Mouse (Mus musculus) hindbrain, embryonic 13.5 days (tissue): Measurements from ENCODE around the gene Rer1. TPM values are rescaled to one million over a fixed set of nuclear protein-coding genes. Genes with fewer than 3 reads are reported as not detected.

Experiments
- ATAC-seq: fragments of 200-750 bp; cut with Nextera tagmentation; 2 replicates; pipeline ENCODE4 v1.8.0; 2017; ENCODE audit warnings: moderate TSS enrichment; ENCODE audit not compliant: low FRiP score
- H3K27ac ChIP-seq: fragments of 300-500 bp; sonication (generic); 2 replicates; pipeline ENCODE4 v1.5.1; 2015; ENCODE audit warnings: inconsistent platforms, mild to moderate bottlenecking, moderate library complexity
- H3K27me3 ChIP-seq: fragments of 300-500 bp; sonication (generic); 2 replicates; pipeline ENCODE4 v1.6.1; 2015; ENCODE audit warnings: mild to moderate bottlenecking, inconsistent platforms
- H3K36me3 ChIP-seq: fragments of 300-500 bp; sonication (generic); 2 replicates; pipeline ENCODE4 v1.6.1; 2015; ENCODE audit warnings: mild to moderate bottlenecking, inconsistent platforms
- H3K4me1 ChIP-seq: fragments of 300-500 bp; sonication (generic); replicated peaks from 2 replicates; pipeline ENCODE4 v1.6.1; 2015; ENCODE audit warnings: inconsistent platforms
- H3K4me2 ChIP-seq: fragments of 300-500 bp; sonication (generic); 2 replicates; pipeline ENCODE4 v1.6.1; 2015; ENCODE audit warnings: inconsistent platforms, mild to moderate bottlenecking, moderate library complexity
- H3K4me3 ChIP-seq: fragments of 300-500 bp; sonication (generic); 2 replicates; pipeline ENCODE4 v1.5.1; 2015; ENCODE audit warnings: mild to moderate bottlenecking, inconsistent platforms
- H3K9ac ChIP-seq: fragments of 300-500 bp; sonication (generic); 2 replicates; pipeline ENCODE4 v1.6.1; 2015; ENCODE audit warnings: mild to moderate bottlenecking, inconsistent platforms
- H3K9me3 ChIP-seq: fragments of 300-500 bp; sonication (generic); 2 replicates; pipeline ENCODE4 v1.6.1; 2016; ENCODE audit warnings: inconsistent platforms
- WGBS: fragments of 180-500 bp; shearing (Covaris S2); methylation state at CpG from one replicate; pipeline ENCODE4 v1.1.7; 2015; 5-methylcytosine and 5-hydroxymethylcytosine counted together
- polyA plus RNA-seq: library from polyadenylated mRNA; unstranded; fragments of >200 nt; fragmentation: Nextera tagmentation; extraction: Ambion mirVana; gene quantifications from 2 replicates; pipeline ENCODE4 v1.2.1, GENCODE M21; 2015

The Rer1 gene
- polyA plus RNA-seq, 1 experiment from 2014 or later = 132 TPM

GRCm38 (mm10) chr4:155098572-155098971 is 12.4 kb upstream of the Rer1 start:
- Histone ChIP-seq H3K27ac (no peak overlapping the region), H3K4me3 (no peak overlapping the region), H3K36me3 (no peaks in the 10 kb centered on the region), H3K9me3 (no peaks in the 10 kb centered on the region), H3K4me1 (peaks cover 4% of the 10 kb centered on the region), H3K4me2 (no peak overlapping the region), H3K27me3 (no peaks in the 10 kb centered on the region), H3K9ac (0 out of 2 replicates have a peak overlapping the region, but pooled peaks have one; percentile 8)
- 72% methylated on average over 4 of the region's 4 CpGs for WGBS
- ATAC-seq = no peak

GRCm38 (mm10) chr4:155097452-155097851 is 11.3 kb upstream of the Rer1 start:
- H3K27ac ChIP-seq = no peak overlapping the region
- peaks cover 4% of the 10 kb centered on the region for H3K4me1 ChIP-seq
- H3K4me2 ChIP-seq = no peak overlapping the region
- 0 out of 2 replicates have a peak overlapping the region, but pooled peaks have one; percentile 8 for H3K9ac ChIP-seq
- no peak for ATAC-seq
- 83% methylated on average over 6 of the region's 6 CpGs for WGBS
- peaks cover 6% of the 10 kb centered on the region; the same call in 1 of the 2 replicates for H3K36me3 ChIP-seq
- no peaks in the 10 kb centered on the region for H3K9me3 ChIP-seq
- no peak overlapping the region for H3K4me3 ChIP-seq
- no peaks in the 10 kb centered on the region for H3K27me3 ChIP-seq

GRCm38 (mm10) chr4:155095967-155096366 is 9.8 kb upstream of the Rer1 start:
- H3K9ac ChIP-seq = peak overlapping the region; percentile 51; the same call in 1 of the 2 replicates
- ATAC-seq = no peak
- H3K27ac ChIP-seq = peak overlapping the region; percentile 71; the same call in 1 of the 2 replicates
- H3K4me2 ChIP-seq = no peak overlapping the region
- no peaks in the 10 kb centered on the region for H3K9me3 ChIP-seq
- H3K27me3 ChIP-seq = no peaks in the 10 kb centered on the region
- peaks cover 4% of the 10 kb centered on the region for H3K4me1 ChIP-seq
- H3K36me3 ChIP-seq = peaks cover 8% of the 10 kb centered on the region; the same call in 1 of the 2 replicates
- H3K4me3 ChIP-seq = no peak overlapping the region
- whole genome bisulfite sequencing = 86% methylated on average over 8 of the region's 8 CpGs

- no peak overlapping the region for H3K4me3 ChIP-seq
- ATAC-seq = peak; percentile 76
- H3K4me1 ChIP-seq = peaks cover 4% of the 10 kb centered on the region
- H3K4me2 ChIP-seq = no peak overlapping the region
- H3K27me3 ChIP-seq = no peaks in the 10 kb centered on the region
- H3K36me3 ChIP-seq = peaks cover 11% of the 10 kb centered on the region; the same call in 1 of the 2 replicates
- no peak overlapping the region for H3K9ac ChIP-seq
- H3K27ac ChIP-seq = peak overlapping the region; percentile 71; the same call in 1 of the 2 replicates
- WGBS = 30% methylated on average over 8 of the region's 8 CpGs
- H3K9me3 ChIP-seq = no peaks in the 10 kb centered on the region
Observed at GRCm38 (mm10) chr4:155095238-155095900, 9.2 kb upstream of the Rer1 start.

GRCm38 (mm10) chr4:155094565-155094964 is 8.4 kb upstream of the Rer1 start:
- H3K4me3 ChIP-seq = no peak overlapping the region
- no peak overlapping the region for H3K9ac ChIP-seq
- no peaks in the 10 kb centered on the region for H3K27me3 ChIP-seq
- peaks cover 17% of the 10 kb centered on the region for H3K36me3 ChIP-seq
- H3K27ac ChIP-seq = no peak overlapping the region
- H3K9me3 ChIP-seq = no peaks in the 10 kb centered on the region
- WGBS = 77% methylated on average over 3 of the region's 3 CpGs
- H3K4me2 ChIP-seq = no peak overlapping the region
- ATAC-seq = peak; percentile 57; the same call in 1 of the 2 replicates
- peaks cover 4% of the 10 kb centered on the region for H3K4me1 ChIP-seq

GRCm38 (mm10) chr4:155093431-155094149 is 7.4 kb upstream of the Rer1 start:
- H3K4me3 ChIP-seq = no peak overlapping the region
- H3K27ac ChIP-seq = no peak overlapping the region
- ATAC-seq = no peak
- peaks cover 25% of the 10 kb centered on the region for H3K36me3 ChIP-seq
- peaks cover 4% of the 10 kb centered on the region for H3K4me1 ChIP-seq
- WGBS = 82% methylated on average over 7 of the region's 7 CpGs
- H3K9ac ChIP-seq = peak overlapping the region; percentile 15; the same call in 1 of the 2 replicates
- no peaks in the 10 kb centered on the region for H3K27me3 ChIP-seq
- no peak overlapping the region for H3K4me2 ChIP-seq
- no peaks in the 10 kb centered on the region for H3K9me3 ChIP-seq

GRCm38 (mm10) chr4:155092718-155093430 is 6.7 kb upstream of the Rer1 start:
- Histone ChIP-seq H3K9me3 (no peaks in the 10 kb centered on the region), H3K27ac (no peak overlapping the region), H3K9ac (peak overlapping the region; percentile 15; the same call in 1 of the 2 replicates), H3K36me3 (peaks cover 25% of the 10 kb centered on the region), H3K4me1 (peaks cover 4% of the 10 kb centered on the region), H3K4me2 (no peak overlapping the region), H3K4me3 (no peak overlapping the region), H3K27me3 (no peaks in the 10 kb centered on the region)
- no peak for ATAC-seq
- 92% methylated on average over 19 of the region's 19 CpGs for WGBS

- peak overlapping the region; percentile 6; the same call in 1 of the 2 replicates for H3K9ac ChIP-seq
- WGBS = 96% methylated on average over 13 of the region's 13 CpGs
- H3K4me2 ChIP-seq = no peak overlapping the region
- peaks cover 25% of the 10 kb centered on the region for H3K36me3 ChIP-seq
- no peaks in the 10 kb centered on the region for H3K27me3 ChIP-seq
- H3K27ac ChIP-seq = no peak overlapping the region
- ATAC-seq = no peak
- H3K9me3 ChIP-seq = no peaks in the 10 kb centered on the region
- H3K4me3 ChIP-seq = no peak overlapping the region
- H3K4me1 ChIP-seq = peaks cover 14% of the 10 kb centered on the region
Observed at GRCm38 (mm10) chr4:155090688-155091449, 4.7 kb upstream of the Rer1 start.

- H3K4me1 ChIP-seq = peaks cover 15% of the 10 kb centered on the region
- no peaks in the 10 kb centered on the region for H3K9me3 ChIP-seq
- H3K4me3 ChIP-seq = no peak overlapping the region
- 96% methylated on average over 4 of the region's 4 CpGs for WGBS
- H3K27me3 ChIP-seq = no peaks in the 10 kb centered on the region
- no peak overlapping the region for H3K4me2 ChIP-seq
- H3K9ac ChIP-seq = no peak overlapping the region
- no peak overlapping the region for H3K27ac ChIP-seq
- ATAC-seq = no peak
- peaks cover 25% of the 10 kb centered on the region for H3K36me3 ChIP-seq
Observed at GRCm38 (mm10) chr4:155090147-155090546, 4.0 kb upstream of the Rer1 start.

- Histone ChIP-seq H3K27ac (no peak overlapping the region), H3K4me2 (no peak overlapping the region), H3K9me3 (no peaks in the 10 kb centered on the region), H3K4me1 (peaks cover 24% of the 10 kb centered on the region), H3K4me3 (no peak overlapping the region), H3K27me3 (no peaks in the 10 kb centered on the region), H3K36me3 (peaks cover 25% of the 10 kb centered on the region), H3K9ac (no peak overlapping the region)
- WGBS = 94% methylated on average over 5 of the region's 5 CpGs
- ATAC-seq = no peak
Observed at GRCm38 (mm10) chr4:155089241-155089640, 3.1 kb upstream of the Rer1 start.

- H3K4me1 ChIP-seq = peaks cover 39% of the 10 kb centered on the region
- 7% methylated on average over 33 of the region's 35 CpGs for WGBS
- H3K4me3 ChIP-seq = peak overlapping the region; percentile 90
- H3K9me3 ChIP-seq = no peaks in the 10 kb centered on the region
- peak overlapping the region; percentile 95 for H3K4me2 ChIP-seq
- ATAC-seq = peak; percentile 0; the same call in 1 of the 2 replicates
- peaks cover 39% of the 10 kb centered on the region for H3K36me3 ChIP-seq
- peak overlapping the region; percentile 91 for H3K9ac ChIP-seq
- H3K27me3 ChIP-seq = no peaks in the 10 kb centered on the region
- H3K27ac ChIP-seq = peak overlapping the region; percentile 94
Observed at GRCm38 (mm10) chr4:155085206-155086107, 725 bp downstream of the Rer1 start.
